Mouse (Mus musculus) telencephalon, adult 2 months (tissue): ENCODE data around the gene Tprn.

ENCODE experiments used
- DNase-seq: peaks from one replicate; pipeline ENCODE4 v3.0.0-alpha.2; 2011; ENCODE audit warnings: low read depth, low spot score

Tprn gene

DNA sequence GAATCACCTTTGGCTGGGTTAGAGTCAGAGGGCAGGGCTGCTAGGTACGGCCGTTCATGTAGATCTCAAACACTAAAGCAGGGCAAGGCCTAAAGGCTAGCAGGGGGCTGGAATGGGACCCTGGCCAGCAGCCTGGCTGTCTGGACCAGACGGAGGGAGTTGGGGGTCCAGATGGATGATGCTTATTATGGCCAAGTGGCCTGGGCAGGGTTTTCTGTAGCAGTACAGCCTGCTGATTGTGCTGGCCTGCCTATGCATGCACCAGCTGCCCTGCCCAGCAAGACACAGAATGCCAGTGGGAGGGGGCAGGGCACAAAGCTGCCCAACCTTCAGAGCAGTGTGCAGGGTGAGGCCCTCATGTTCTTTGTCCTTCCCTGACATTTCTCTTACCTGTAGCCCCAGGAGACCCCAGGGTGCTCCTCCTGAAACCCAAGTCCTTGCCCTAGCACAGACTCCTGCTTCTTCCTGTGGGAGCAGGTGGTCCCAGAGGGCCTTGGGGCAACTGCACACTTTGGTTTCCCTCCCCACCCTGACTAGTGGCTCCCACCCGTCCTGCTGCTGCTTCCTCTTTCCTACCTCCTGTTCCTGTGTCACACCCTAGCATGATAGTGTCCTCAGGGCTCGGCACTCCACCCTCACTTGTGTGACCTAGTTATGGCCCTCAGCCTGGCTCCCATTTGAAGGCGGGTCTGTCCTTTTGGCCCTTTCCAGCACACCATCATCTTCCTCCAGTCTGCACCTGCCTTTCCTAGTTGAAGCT, 3.7 kb downstream of the Tprn start:
- DNase-seq, result no peak

DNA sequence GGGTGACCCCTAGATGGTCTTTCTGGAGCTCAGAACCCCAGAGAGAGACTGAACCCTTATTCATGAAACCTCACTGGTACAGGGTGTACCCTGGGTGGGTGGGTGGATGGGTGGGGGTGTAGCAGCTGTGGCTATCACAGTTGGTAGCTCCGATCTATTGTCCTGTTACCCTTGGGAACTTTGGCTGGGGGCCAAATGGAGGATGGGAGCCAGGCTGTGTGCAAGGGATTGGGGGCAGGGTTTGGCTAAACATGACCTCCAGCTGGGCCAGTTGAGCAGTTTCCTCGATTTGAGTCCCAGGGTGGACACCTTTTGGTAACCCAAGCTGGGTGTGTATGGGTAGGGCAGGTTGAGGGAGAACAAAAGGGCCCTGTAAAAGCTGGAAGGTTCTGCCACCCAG, 4.3 kb downstream of the Tprn start:
- peak; percentile 62 for DNase-seq

DNA sequence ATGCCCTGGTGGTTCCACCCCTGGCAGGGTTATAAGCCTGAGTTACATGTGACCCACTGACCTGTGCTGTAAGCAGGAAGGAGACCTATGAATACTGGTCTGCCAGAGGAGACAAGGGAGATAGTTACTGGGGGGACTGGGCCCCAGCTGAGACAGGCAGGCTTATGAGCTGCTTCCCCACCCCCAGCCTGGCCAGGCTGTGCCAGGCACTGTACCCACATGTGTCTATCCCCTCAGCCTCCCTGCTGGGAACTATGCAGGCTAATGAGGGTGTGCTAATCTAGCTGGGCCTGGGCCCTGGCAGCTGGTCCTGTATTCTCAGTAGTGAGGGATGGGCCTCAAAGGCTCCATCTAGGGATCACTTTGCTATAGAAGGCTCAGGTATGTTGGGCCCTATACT, 4.8 kb downstream of the Tprn start:
- peak; percentile 62 for DNase-seq

DNA sequence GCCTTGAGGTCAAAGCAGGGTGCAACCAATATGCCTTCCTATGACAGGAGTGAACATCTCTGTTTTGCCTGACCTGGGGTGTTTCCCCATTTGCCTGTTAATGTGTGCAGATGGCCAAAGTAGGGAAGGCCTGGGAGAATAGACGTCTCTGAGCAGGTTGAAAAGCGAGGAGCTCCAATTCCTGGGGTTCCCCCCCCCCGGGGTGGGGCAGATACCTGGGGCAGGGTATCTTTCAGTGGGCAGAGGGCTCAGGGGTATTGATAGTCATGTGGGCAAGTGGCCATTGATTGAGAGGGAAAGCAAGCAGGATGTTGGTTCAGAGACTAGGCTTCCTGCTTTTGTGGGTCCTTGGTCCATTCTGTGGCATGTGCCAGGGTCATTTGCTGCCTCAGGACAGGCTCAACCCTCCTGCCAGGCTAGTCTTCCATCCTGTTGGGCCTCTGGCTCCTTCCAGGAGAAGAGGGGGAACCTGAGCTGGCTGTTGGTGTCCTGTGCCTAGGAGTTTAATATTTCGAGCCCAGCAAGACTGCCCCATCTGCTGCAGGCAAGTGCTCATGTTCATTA, 5.4 kb downstream of the Tprn start:
- DNase-seq, result no peak

DNA sequence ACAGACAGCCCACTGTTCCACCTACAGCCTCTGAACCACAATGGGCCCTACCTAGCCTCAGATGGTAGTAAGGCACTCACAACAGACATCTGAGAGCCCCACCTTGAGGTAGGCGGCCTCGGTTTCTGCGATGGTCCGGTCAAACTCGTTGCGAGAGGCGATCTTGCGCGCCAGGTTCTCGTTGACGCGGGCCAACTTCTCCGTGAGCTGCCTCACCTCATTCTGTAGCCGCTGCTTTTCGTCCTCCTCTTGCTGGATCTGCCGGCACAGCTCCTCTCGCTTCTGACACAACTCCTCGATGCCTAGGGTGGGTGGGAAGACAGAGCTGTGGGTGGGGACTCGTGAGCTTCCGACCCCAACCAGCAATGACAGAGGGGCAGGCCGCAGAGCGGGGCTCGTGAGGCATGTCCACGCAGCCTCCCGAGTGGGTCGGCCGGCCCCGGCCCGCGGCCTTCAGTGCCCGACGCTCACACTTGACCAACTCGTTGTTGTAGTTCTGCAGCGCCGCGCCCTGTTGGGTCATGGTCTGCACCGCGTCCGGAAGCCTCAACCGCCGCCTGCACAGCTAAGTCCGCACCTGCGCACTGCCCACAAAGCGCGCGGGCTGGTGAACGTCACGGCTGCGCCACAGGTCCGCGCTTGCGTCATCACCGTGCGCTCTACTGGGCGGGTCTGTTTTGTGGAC, 9.6 kb downstream of the Tprn start, which contains the start of the genes Ssna1 and Anapc2:
Ssna1 (minus strand) TSS at position 612 of the 685 bp plus-strand sequence.
Anapc2 (plus strand) TSS at position 652 of the 685 bp plus-strand sequence.
- DNase-seq, result peak; percentile 91

DNA sequence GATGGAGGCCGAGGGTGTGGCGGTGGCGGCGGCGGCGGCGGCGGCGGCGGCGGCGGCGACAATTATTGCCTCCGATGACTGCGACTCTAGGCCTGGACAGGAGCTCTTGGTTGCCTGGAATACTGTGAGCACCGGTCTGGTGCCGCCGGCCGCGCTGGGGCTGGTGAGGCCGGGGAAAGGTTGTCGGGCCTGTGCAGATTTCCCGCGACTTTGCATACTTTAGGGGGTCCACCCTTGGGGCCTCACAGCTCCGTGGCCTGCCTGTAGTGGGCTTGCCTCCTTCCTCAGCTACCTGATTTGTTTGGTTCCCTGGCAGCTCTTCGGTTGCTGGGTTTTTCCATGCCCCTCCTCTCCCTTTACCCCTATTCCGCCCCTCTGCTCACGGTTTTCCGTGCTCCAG, 10.1 kb downstream of the Tprn start:
- DNase-seq, result no peak

DNA sequence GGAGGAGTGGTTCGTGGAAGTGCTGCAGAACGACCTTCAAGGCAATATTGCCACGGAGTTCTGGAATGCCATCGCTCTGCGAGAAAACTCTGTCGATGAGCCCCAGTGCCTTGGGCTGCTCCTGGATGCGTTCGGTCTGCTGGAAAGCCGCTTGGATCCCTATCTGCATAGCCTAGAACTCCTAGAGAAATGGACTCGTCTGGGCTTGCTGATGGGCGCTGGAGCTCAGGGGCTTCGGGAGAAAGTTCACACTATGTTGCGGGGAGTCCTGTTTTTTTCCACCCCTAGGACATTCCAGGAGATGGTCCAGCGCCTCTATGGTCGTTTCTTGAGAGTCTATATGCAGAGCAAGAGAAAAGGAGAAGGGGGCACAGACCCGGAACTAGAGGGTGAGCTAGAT, 10.6 kb downstream of the Tprn start:
- no peak for DNase-seq

DNA sequence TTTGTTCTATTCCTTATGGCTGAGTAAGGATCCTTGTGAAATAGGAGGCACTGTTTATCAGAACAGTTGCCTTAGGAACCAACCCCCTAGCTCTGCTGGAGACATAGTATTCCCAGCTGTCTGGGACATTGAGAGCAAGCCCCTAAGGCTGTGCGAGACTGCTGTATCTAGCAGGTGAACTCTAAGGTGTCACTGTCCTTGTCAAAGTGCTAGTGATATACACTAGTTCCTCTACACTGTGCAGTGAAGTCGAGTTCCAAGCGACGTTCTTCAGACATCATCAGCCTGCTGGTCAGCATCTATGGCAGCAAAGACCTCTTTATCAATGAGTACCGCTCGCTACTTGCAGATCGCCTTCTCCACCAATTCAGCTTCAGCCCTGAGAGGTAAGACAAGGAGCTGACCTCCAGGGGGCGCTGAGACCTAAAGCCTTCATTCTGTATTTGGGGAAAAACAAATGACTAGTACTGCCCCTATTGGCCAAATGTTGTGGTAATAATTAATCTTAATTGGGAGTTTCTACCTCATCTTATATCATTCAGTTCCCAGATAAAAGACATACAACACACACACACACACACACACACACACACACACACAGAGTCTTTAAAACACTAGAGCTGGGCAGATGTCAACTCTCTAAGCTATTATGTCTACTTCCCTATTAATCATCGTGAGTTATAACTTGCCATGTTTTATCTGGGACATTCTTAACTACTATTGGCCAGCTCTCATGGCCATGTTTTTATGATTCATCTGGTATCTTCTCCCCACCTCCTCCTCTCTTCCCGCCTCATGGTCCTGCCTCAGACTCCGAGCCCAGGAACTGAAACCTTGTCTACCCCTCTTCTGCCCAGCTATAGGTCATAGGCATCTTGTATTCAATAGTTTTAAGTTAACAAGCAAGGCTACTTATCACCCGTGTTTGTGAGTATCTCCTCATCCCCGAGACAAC, 16.8 kb downstream of the Tprn start:
- no peak for DNase-seq

DNA sequence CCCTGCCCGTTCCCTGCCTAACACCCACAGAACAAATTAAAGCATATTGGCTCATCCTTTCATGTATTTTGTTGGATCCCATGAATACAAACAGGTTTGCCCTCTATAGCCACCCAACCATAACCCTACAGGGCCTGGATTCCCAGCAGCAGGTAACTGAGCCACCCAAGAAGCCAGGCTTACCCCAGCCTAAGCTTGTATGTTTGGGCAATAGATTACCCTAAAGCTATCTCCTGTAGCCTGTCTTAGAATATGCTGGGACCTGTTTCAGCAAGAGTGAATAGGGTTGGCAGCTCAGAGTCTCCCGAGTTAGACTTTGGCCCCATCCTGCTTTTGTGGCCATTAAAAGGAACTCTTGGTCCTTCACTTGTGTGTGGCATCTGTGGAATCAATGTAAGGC, 23.1 kb downstream of the Tprn start:
- DNase-seq, result no peak

DNA sequence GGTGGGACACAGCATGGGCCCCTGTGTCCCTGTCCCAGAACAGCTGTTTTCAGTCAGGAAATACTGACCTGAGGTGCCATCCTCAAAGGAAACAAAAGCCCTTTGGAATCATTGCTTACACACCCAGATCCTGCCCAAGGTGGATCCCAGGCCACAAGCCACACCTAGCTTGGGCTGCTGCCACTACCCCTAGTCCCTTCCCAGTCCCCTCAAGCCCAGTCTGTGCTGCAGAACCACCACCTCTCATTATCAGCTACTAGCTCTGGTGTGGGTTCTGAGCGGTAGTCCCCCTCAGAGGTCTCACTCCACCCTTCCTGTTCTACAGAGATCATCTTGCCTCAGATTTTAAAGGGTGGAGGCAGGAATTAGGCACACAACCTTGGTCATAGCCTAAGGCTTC, 23.9 kb downstream of the Tprn start:
- no peak for DNase-seq

DNA sequence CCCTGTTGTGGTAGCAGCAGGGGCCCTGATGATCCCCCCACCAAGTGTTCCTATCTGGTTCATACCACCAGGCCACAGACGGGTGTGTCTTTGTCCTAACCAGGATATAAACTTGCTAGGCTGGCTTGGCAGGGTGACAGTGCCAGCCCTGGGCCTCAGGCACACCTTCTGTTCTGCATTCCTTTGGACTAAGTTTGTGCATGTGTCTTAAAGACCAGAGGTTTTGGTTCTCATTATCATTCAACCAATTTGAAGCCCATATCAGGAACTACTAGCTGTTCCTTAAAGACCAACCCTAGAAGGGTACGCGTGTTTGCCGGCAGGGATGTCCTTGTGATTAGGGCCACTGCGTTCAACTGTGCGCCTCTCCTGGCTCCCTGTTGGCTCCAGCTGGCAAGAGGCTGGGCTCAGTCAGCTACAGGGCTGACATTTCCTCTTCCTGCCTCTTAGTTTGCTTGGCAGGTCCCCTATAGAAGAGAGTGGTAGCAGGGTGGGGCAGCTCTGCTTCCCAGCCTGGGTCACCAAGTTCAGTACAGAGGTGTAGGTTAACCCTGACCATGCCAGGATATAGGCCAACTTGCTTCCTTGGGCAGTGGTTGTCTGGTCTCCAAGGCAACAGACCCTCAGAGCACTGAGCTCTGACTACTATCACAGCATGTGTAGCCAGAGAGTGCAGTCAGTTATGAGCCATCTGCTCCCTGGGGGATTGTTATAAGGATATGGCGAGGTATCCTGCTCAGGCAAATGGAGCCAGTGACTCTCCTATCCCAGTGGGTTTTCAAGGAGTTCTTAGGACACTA, 24.6 kb downstream of the Tprn start:
- no peak for DNase-seq

DNA sequence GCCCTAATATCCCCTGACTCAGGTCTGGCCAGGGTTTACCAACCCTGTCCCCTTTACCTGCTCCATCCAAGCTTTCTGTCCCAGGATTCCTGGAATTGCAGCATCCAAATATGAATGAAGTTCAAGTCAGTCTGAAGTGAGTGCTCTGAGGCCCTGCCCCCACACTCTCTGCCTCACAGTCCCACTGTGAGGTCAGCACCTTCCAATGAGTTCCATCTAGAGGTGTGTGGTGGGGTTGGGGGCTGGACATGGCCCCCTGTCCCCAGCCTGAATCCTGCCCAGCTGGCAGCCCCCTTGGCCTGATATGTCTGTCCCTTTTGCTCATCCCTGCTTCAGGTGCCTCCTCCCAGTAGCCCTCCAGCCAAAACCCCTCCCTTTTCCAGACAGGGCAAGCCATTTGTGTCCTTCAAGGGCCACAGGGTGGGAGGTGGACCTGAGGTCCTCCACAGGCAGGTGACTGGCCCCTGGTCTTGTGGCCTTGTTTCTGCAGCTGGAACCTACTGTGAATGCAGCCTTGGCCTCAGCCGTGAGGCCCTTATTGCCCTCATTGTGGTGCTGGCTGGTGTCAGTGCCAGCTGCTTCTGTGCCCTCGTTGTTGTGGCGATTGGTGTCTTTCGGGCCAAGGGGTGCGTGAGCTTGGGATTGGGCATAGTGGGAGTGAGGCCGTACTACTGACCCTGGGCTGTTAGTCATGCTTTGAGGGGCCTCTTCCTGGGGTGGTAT, 25.7 kb downstream of the Tprn start, which contains the start of gene Tmem210:
Tmem210 (plus strand) TSS at position 219 of the 723 bp plus-strand sequence.
- DNase-seq, result no peak

DNA sequence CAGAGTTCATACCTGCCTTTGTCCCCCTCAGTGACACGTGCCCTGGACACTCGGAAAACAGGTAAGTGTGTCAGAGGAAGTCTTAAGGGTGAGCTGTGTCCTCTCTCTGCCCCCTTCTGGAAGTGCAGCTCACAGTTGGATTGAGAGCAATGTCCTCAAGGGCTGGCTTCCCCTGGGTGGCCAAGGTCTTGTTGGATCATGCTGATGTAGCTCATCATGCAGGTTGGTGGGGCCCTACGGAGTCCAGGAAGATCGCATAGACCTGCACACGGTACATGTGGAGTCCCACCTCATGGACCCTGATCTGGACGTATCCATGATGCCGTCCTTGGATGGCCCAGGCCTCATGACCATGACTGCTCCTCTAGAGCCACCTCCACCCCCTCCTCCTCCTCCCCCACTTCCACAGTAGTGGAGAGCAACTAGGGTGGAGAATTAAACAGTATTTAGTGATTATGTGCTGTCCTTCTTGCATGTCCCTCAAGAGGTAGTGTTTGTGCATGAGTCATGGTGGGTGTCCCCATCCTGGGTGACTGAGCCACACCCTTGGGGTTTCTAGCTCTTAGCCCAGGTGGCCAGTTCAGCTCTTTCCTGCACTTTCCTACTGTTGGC, 26.4 kb downstream of the Tprn start:
- DNase-seq, result no peak

DNA sequence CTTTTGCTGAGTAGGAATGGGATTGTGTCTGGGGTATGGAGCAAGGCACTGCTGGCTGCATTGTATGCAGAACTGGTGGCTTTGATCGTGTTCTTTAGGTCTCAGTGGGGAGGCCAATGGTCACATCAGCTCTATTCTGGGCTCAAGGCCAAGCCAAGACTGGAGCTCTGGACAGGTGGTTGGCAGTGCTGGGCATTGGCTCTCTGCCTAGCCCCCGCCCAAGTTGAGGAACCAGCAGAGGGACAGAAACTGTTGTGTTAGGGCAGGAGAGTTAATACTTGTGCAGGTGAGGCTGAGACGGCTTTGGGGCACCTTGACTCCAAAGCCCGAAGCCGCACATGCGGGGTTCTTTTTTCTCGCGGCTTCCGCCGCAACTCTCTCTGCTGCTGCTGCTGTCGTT, 27.2 kb downstream of the Tprn start, which contains the start of gene Lrrc26:
Lrrc26 (plus strand) TSS at position 265 of the 400 bp plus-strand sequence.
- DNase-seq, result no peak

DNA sequence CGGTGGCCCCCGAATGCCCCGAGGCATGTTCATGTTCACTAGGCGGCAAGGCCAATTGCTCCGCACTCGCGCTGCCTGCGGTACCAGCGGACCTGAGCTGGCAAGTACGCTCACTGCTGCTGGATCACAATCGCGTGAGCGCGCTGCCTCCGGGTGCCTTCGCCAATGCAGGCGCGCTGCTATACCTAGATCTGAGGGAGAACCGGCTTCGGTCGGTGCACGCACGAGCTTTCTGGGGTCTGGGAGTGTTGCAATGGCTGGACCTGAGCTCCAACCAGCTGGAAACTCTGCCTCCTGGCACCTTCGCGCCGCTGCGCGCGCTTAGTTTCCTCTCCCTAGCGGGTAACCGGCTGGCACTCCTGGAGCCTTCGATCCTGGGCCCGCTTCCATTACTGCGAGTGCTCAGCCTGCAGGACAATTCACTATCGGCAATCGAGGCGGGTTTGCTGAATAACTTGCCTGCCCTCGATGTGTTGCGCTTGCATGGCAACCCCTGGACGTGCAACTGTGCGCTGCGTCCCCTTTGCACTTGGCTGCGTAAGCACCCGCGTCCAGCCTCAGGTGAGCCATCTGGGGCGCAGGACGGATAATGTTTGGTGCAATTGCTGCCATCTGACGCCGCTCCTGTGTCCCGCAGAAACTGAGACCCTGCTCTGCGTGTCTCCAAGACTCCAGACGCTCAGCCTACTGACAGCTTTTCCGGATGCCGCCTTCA, 27.8 kb downstream of the Tprn start:
- no peak for DNase-seq

DNA sequence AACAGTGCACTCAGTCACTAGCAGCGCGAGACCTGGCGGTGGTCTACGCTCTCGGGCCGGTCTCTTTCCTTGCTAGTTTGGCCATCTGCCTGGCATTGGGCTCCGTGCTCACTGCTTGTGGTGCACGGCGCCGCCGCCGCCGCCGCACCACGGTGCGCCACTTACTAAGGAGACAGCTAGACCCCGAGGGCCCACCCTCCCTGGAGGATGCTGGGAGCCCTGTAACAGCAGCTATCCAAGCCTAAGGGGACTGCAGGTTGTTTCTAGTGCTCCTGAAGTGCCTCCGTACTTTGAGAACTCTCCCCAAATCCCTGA, 28.4 kb downstream of the Tprn start:
- DNase-seq, result no peak

DNA sequence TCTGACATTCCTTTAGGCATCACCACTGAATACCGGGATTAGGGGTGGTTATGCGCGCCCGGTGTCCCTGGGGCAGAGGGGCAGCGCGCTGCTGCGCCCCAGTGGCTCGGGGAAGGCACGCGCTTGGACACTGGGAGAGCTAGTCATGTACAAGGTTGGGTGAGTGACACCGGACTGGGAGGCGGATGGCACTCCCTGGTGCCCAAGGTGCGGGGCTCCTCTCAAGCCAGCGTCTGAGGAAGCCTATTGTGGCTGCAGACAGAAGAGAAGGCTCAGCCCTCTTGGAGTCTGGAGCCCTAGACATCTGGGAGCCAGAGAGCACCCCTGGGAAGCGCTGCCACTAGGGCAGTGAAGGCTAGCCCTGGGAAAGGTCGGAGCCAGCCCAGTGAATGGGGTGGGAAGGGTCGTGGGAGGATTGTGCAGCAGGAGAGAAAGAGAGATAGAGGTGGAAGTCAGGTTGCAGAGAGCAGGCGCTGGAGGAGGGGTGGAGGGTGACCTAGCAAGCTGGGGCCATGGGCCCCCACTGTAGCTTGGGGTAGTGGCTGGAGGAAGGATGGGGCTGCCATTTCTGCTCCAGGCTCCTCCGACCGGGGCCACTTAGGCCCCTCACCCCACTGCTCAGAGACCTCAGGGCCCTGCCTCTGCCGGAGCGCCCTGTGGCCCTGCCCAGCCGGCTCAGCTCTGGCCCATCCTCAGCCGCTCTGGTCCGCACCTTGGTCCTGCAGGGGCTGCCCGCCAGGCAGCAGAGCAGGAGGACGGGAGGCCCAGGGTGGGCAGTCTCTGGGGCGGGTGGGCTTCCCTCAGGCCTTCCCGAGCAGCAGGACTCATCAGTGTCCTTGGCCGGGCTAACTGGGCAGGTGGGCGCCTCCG, 29.0 kb downstream of the Tprn start:
- DNase-seq, result no peak

DNA sequence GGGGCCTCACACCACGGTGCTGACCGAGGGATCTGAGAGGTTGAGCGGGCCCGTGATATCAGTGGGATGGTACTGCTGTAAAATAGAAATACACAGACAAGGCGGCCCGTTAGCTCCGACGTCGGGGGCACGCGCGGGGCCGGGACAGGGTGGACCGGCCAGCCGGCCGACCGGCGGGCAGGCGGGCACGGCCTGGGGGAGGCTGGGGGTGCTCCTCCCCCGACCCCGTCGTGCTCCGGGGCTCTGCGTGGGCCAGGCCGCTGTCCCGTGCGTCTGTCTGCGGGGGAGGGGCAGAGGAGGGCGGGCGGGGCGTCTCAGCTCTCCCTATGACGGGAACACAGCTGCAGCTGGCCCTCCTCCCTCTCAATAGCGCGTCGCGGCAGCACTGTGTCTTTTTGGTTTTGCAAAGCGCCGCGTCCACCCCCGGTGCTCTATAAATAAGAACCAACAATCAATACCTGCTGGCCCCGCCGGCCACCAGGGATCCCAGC, 29.7 kb downstream of the Tprn start:
- DNase-seq, result no peak
